Mouse (Mus musculus) heart, adult 2 months (tissue): Measurements from ENCODE around the gene Rnf225. TPM values are rescaled to one million over a fixed set of nuclear protein-coding genes. Genes with fewer than 3 reads are reported as not detected.

Source experiments
- DNase-seq, 2 experiments: peaks; one replicate each; pipeline ENCODE4 v3.0.0; 2021
- H3K27ac ChIP-seq: fragments of 200-600 bp; 2 replicates; pipeline ENCODE4 v1.8.1; 2022
- H3K27me3 ChIP-seq: fragments of 200-500 bp; 2 replicates; pipeline ENCODE4 v1.6.1; 2012; ENCODE audit warnings: mild to moderate bottlenecking, low read length, inconsistent platforms, mixed read lengths; ENCODE audit not compliant: control insufficient read depth, insufficient read depth
- H3K36me3 ChIP-seq: fragments of 200-500 bp; 2 replicates; pipeline ENCODE4 v1.6.1; 2012; ENCODE audit warnings: low read length, inconsistent platforms; ENCODE audit not compliant: control insufficient read depth, insufficient read depth
- H3K4me1 ChIP-seq: fragments of 200-500 bp; 2 replicates; pipeline ENCODE4 v1.6.1; 2011; ENCODE audit warnings: low read length; ENCODE audit not compliant: control insufficient read depth, insufficient read depth
- H3K4me3 ChIP-seq: fragments of 200-600 bp; 2 replicates; pipeline ENCODE4 v1.8.1; 2022
- H3K79me2 ChIP-seq: fragments of 200-500 bp; replicated peaks from 2 replicates; pipeline ENCODE4 v1.6.1; 2012; ENCODE audit warnings: mild to moderate bottlenecking, inconsistent platforms, low read length, moderate library complexity, mixed read lengths; ENCODE audit not compliant: control insufficient read depth, insufficient read depth
- H3K9ac ChIP-seq: fragments of 200-500 bp; 2 replicates; pipeline ENCODE4 v1.6.1; 2012; ENCODE audit warnings: low read depth, mild to moderate bottlenecking, control low read depth, inconsistent platforms, low read length, mixed read lengths
- CTCF ChIP-seq: fragments of 200-600 bp; IDR thresholded peaks from 2 replicates; pipeline ENCODE4 v1.8.1; 2022; ENCODE audit warnings: antibody characterized with exemption, mild to moderate bottlenecking, moderate library complexity
- EP300 ChIP-seq: fragments of 200-500 bp; IDR thresholded peaks from 2 replicates; pipeline ENCODE4 v1.6.1; 2011; ENCODE audit warnings: low read depth, low read length, control low read depth; ENCODE audit not compliant: insufficient read depth
- POLR2A ChIP-seq: fragments of 200-500 bp; IDR thresholded peaks from 2 replicates; pipeline ENCODE4 v1.6.1; 2011; ENCODE audit warnings: mild to moderate bottlenecking, low read depth, low read length, control low read depth; ENCODE audit not compliant: insufficient read depth
- WGBS: fragments of 180-500 bp; shearing (Covaris S2); methylation state at CpG from one replicate; pipeline ENCODE4 v1.1.7; 2018; 5-methylcytosine and 5-hydroxymethylcytosine counted together
- intact Hi-C: fragments of 180-260 bp; cut with DNase I; formaldehyde crosslinking; loops from one replicate; pipeline ENCODE4 v1.15.1; 2025
- polyA plus RNA-seq: library from polyadenylated mRNA; depleted of rRNA; stranded (reverse); fragments of >200 nt; gene quantifications from 2 replicates; pipeline ENCODE4 v1.2.3, GENCODE M21; 2012
- total RNA-seq, 2 experiments: library from RNA; stranded (reverse); gene quantifications; 2 replicates each; pipeline ENCODE4 v1.2.3; 2021

Rnf225 gene
- total and polyA plus RNA-seq, 3 experiments, result 0.14 to 0.23 (median 0.18) TPM

GRCm38 (mm10) chr7:12887585-12887984, 39.6 kb upstream of the Rnf225 start:
- 93% methylated on average over 5 of the region's 5 CpGs for WGBS
- Histone ChIP-seq H3K4me1 (no peaks in the 10 kb centered on the region), H3K4me3 (no peak overlapping the region), H3K27me3 (no peaks in the 10 kb centered on the region), H3K9ac (no peak overlapping the region), H3K36me3 (peaks cover 2% of the 10 kb centered on the region; the same call in 1 of the 2 replicates), H3K27ac (no peak overlapping the region), H3K79me2 (no peaks in the 10 kb centered on the region; the same call in 1 of the 2 replicates)
- intact Hi-C loops, result no loop called here
- TF ChIP-seq POLR2A, result no peak
- no peak for TF ChIP-seq EP300
- TF ChIP-seq CTCF, result no peak
- no peak for DNase-seq

- Histone ChIP-seq H3K9ac (no peak overlapping the region), H3K27me3 (no peaks in the 10 kb centered on the region), H3K79me2 (no peaks in the 10 kb centered on the region), H3K36me3 (peaks cover 2% of the 10 kb centered on the region; the same call in 1 of the 2 replicates), H3K4me3 (no peak overlapping the region), H3K27ac (no peak overlapping the region), H3K4me1 (no peaks in the 10 kb centered on the region)
- 91% methylated on average over 14 of the region's 14 CpGs for WGBS
- intact Hi-C loops, result no loop called here
- no peak for DNase-seq
- no peak for TF ChIP-seq EP300
- no peak for TF ChIP-seq POLR2A
- TF ChIP-seq CTCF, result no peak
Measured at GRCm38 (mm10) chr7:12890928-12891327, 36.3 kb upstream of the Rnf225 start.

DNA sequence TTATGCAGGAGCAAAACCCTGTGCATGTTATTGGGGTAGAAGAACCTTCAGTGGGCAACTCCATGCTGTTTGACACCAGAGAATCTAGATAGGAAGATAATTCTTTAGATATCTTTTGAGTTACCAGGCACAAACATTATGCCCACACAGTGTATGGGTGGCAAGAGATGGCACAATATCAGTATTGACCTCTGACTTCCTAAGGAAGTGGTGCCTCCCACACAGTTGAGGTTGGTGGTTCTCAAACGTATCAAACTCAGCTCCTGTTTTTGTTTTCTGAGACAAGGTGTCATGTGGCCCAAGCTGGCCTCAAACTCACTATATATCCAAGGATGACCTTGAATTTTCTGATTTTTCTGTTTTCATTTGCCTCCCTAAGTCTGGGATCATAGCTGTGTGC, 35.9 kb upstream of the Rnf225 start:
- TF ChIP-seq POLR2A (no peak), CTCF (no peak), EP300 (no peak)
- 45% methylated on average over 1 of the region's 1 CpGs for WGBS

DNA sequence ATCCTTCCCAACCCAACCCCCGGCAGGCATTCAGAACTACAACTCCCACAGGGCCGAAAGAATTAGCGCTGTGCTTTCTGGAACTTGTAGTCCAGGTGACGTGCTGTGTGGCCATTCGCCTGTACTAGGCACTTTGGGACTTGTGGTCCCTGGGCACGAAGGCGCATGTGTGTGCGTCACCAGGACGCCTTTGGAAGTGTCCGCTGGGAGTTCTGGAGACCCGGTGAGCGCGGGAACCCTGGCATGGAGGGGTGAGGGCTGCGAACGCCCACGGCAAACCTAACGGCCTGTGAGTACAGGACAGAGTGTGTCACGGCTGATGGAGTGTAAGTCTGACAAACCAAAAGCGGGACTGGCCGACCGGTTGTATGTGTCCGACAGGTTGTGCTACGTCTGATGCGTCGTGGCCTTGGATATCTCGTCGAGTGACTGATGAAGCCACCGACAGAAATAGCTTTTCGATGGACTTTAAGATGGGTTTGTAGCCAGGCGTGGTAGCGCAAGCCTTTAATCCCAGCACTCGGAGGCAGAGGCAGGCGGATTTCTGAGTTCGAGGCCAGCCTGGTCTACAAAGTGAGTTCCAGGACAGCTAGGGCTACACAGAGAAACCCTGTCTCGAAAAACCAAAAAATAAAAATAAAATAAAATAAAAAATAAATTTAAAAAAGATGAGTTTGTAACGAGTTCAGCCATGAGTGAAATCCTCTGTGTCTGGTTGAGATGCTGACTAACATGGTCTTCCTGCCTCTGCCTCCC, 29.4 kb upstream of the Rnf225 start, which contains the start of gene Zscan22:
TSS of gene Zscan22 (plus strand) at position 161 of the 756 bp plus-strand sequence.
- peak within 1 kb of the TSS; percentile 71 for H3K27ac ChIP-seq
- peaks cover 4% of the 10 kb centered on the region for H3K4me1 ChIP-seq
- intact Hi-C loops, result loop anchor here (1.0 to 5.0 kb wide), 2 partner anchors 17 to 61 kb away; partner anchors contain the start of gene Zfp128
- H3K27me3 ChIP-seq, result no peaks in the 10 kb centered on the region
- 4% methylated on average over 36 of the region's 36 CpGs for WGBS
- H3K79me2 ChIP-seq, result 0 out of 2 replicates have a peak, but pooled peaks cover 3% of the 10 kb centered on the region
- peak within 1 kb of the TSS; percentile 82 for H3K9ac ChIP-seq
- DNase-seq, result peak; percentile 91 to 94
- peak within 1 kb of the TSS; percentile 92 for H3K4me3 ChIP-seq
- no peaks in the 10 kb centered on the region for H3K36me3 ChIP-seq
- TF ChIP-seq CTCF (peak; percentile 28), EP300 (peak; percentile 77), POLR2A (peak; percentile 81)

More for the DNA sequence above, 35.9 kb upstream of the Rnf225 start:
- no peak overlapping the region for H3K4me3 ChIP-seq
- intact Hi-C loops, result no loop called here
- no peak for DNase-seq
- no peaks in the 10 kb centered on the region for H3K4me1 ChIP-seq
- no peaks in the 10 kb centered on the region for H3K27me3 ChIP-seq
- no peaks in the 10 kb centered on the region for H3K79me2 ChIP-seq
- H3K27ac ChIP-seq, result no peak overlapping the region
- no peak overlapping the region for H3K9ac ChIP-seq
- peaks cover 2% of the 10 kb centered on the region; the same call in 1 of the 2 replicates for H3K36me3 ChIP-seq

DNA sequence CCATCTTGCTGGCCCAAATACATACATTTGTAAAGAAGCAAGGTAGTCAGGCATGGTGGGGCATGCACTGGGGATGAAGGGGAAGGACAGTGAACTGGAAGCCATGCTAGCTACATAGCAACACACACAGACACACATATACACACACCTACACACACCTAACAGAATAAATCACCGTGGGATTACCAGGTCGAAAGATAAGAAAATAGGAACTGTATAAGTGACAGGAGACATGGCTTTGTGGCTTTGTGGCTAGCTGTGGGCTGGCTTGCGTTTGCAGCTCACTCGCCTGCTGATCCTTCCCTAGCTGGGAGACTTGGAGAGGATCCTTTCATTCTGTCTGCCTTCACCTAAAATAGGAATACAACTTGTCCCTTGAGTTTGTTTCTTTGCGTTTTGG, 25.7 kb upstream of the Rnf225 start:
- H3K27ac ChIP-seq, result no peak overlapping the region
- H3K79me2 ChIP-seq, result 0 out of 2 replicates have a peak, but pooled peaks cover 3% of the 10 kb centered on the region
- TF ChIP-seq POLR2A, result no peak
- TF ChIP-seq CTCF, result no peak
- no peak for TF ChIP-seq EP300
- no peaks in the 10 kb centered on the region for H3K36me3 ChIP-seq
- H3K27me3 ChIP-seq, result no peaks in the 10 kb centered on the region
- 80% methylated on average over 5 of the region's 5 CpGs for WGBS
- no peak for DNase-seq
- H3K4me3 ChIP-seq, result no peak overlapping the region
- no peak overlapping the region for H3K9ac ChIP-seq
- H3K4me1 ChIP-seq, result peaks cover 4% of the 10 kb centered on the region
- intact Hi-C loops, result no loop called here

DNA sequence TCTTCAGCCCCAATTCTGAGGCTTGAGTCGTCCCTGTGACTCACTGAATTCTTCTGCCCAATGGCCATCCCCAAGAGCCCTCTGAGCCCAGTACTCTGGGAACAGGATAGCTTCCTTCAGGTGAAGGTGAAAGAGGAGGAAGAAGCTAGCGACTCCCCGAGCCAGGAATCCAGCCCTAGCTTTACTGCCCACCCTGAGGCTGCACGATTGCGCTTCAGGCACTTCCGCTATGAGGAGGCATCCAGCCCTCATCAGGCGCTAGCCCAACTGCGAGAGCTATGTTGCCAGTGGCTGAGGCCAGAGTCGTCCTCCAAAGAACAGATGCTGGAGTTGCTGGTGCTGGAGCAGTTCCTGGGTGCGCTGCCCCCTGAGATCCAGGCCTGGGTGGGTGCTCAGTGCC, 23.6 kb upstream of the Rnf225 start:
- no peak overlapping the region for H3K4me3 ChIP-seq
- TF ChIP-seq CTCF (no peak), EP300 (no peak), POLR2A (no peak)
- intact Hi-C loops, result no loop called here
- H3K9ac ChIP-seq, result no peak overlapping the region
- WGBS, result 66% methylated on average over 10 of the region's 10 CpGs
- no peak overlapping the region for H3K27ac ChIP-seq
- H3K27me3 ChIP-seq, result no peaks in the 10 kb centered on the region
- no peaks in the 10 kb centered on the region for H3K36me3 ChIP-seq
- no peak for DNase-seq
- H3K79me2 ChIP-seq, result 0 out of 2 replicates have a peak, but pooled peaks cover 3% of the 10 kb centered on the region
- H3K4me1 ChIP-seq, result no peaks in the 10 kb centered on the region
